Mouse (Mus musculus) stomach, postnatal 0 days (tissue): ENCODE measurements around the gene Srrm2.

Source experiments
- CTCF ChIP-seq: IDR thresholded peaks from 2 replicates; pipeline ENCODE4 v1.5.1; 2016; ENCODE audit warnings: antibody characterized with exemption, low read depth, mild to moderate bottlenecking, moderate library complexity
- EP300 ChIP-seq: optimal IDR thresholded peaks from 2 replicates; pipeline ENCODE3; 2016; ENCODE audit warnings: antibody characterized with exemption

DNA sequence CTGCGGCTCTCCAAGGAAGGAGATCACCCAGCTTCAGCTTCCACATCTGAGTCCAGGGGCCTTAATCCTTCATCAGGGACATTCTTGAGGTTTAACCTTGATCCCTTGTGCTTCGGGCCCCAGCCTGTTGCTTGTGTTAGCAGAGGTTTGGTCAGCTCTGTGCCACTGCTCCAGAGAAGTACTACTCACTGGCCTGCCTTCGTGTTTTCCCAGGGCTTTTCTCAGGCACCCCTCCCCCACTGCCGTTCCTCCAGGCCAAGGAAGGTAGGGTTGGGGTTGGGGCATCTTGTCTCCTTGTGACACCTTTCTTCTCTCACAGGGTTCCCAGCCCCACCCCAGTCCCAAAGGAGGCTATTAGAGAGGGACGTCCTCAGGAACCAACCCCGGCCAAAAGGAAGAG, 31.8 kb downstream of the Srrm2 start:
- TF ChIP-seq CTCF (no peak), EP300 (no peak)
